Mouse (Mus musculus) kidney, postnatal 36 days (tissue): ENCODE data around the gene Fto.
A peak's percentile ranks its signal among the peaks of the same experiment; 100 is the strongest.

Experiments used
- DNase-seq, 2 experiments: peaks; one replicate each; pipeline ENCODE4 v3.0.0; 2021 to 2022; ENCODE audit warnings: mixed read lengths in 2 of 2

The Fto gene

DNA sequence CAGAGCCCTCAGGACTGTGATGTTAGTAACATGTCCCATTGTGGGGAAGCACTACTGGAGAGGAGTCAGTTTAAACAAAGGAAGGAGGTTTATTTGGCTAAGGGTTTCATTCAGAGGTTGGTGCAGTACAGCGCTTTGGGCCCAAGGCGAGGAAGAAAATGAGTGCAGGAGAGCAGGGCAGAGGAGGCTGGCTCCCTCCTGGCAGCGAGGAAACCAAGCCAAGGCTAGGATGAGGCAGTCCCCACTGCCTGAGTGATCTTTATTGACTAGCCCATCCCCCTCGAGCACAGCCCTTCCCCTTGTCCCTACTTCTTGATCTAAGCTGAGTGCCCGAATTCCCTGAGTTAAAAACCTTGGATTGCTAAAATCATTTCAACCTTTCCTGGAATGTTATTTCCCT, 189.5 kb downstream of the Fto start:
- no peak for DNase-seq

DNA sequence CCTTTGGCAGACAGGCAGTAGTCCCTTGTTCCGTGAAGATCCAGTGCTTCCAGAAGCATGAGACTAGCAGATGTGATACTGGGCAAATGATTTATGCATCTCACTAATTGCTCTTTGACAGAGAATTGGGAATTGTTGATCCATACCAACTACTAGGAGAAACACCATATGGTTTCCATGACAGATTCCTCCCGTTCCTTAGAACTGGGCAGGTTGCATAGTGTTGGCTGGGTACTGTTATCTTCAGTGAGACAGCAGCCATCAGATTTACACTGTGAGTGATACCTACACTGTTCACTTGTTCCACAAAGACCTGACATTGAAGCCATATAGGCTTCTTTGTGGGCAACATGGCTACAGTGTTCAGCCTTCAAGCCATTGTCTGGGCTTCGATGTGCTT, 191.0 kb downstream of the Fto start:
- no peak for DNase-seq

DNA sequence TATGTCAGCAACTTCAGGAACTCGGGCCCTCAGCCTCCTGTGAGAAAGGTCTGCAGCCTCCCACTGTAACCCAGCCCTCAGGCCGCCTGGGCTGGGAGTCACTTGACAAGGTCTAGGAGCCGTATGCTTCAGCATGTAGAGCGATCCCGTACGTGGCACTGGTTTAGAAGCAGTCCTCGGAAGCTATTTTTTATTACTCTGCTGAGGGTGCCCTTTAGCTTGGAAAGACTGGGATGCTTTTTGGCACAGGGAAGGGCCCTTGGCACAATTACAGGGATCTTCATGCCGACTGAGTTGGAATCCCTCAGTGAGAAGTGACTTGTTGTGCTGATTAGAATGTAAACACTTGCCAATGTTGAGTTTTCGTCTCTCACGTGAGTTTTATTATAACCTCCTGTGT, 191.6 kb downstream of the Fto start:
- DNase-seq: peak; percentile 35 to 60

DNA sequence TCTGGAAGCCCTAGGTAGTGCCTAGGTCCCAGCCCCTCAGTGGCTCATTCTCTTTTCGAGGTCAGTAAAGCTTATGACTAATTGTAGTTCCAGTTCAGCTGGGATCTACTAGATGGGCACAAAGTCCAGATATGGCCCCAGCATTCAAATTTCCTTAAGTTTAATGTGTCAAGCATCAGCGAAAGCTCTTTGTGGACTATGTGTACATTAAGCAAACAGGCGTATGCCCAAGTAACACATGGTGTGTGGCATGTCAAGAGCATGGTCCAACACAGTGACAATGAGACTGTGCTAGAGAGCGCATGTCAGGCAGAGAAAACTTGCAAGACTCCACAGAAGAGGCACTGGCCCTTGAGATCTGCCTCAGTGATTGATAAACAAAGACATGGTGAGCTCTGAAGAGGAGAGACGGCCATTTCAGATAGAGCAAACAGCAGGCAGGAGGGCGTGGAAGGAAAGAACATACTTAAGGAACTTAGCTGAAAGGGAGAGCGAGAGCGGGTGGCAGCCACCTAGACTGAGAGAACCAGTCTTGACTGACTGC, 192.2 kb downstream of the Fto start:
- DNase-seq: no peak

DNA sequence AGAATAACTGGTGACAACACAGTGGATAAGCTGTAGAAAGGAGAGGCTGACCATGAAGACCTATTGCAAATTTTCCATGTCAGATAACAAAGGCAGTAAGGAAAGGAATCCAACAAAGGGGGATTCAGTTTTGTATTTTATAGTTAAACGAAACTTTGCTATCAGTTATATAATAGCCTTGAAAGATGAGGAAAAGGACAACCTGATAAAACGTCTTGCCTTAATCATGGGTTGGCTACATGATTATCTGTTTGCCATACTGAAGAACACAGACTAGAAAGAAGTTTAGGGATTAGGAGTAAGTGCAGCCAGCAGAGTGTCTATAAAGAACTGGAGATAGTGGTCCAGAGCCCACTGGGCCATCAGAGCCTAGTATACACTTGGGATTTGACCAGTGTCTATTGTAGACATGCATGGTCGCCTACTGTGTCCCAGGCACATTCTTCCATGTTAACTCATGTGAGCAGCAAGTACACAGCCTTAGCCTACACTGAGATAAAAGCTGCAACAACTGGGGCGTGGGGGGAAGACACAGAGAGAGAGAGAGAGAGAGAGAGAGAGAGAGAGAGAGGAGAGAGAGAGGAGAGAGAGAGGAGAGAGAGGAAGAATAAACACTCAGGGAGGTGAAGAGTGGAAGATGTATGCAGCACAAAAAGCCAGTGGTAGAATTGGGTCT, 192.8 kb downstream of the Fto start:
- DNase-seq: no peak

DNA sequence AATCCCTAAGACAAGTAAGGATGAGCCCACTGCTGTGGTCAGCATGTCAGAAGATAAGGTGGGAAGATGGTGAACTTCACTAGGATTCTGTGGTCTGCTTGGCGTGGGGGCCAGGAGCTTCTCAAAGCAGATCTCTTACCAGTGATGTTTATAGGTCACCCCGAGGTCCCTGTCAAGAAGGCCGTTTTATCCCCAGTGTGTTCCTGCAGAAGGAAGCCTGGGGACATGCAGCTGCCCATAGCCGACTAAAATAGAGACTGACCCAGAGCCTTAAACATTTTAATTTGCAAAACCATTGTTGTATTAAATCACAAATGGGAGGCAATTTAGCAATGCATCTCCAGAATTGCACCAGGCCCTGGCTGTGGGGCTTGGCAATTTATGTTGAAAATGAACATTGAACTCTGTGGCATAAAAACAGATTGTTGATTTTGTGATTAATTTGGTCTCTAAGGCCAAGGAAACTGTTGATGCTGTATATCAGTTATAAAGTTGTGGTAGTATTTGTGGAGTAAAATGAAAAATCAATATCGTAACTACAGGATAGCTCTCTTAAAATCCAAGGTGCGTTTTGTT, 193.4 kb downstream of the Fto start:
- DNase-seq: no peak

DNA sequence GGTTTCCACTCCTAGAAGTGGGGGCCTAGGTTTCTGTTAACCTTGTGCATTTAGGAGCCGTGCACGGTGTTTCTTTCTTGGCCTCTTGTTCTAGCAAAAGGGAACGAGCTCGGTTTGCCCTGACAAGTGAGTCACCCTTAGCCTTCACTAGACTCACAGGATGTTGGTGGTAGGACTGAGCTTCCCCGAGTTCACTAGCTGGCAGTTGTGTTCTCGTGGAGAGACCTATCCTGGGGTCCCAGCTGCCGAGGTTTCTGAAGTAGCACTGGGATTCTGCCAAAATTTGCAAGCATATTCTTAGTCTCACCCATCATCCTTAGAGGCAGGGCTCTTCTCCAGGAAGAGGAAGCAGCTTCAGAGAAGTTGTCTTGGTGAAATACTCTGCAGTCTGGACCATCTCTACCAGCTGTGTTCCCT, 194.4 kb downstream of the Fto start:
- no peak for DNase-seq

DNA sequence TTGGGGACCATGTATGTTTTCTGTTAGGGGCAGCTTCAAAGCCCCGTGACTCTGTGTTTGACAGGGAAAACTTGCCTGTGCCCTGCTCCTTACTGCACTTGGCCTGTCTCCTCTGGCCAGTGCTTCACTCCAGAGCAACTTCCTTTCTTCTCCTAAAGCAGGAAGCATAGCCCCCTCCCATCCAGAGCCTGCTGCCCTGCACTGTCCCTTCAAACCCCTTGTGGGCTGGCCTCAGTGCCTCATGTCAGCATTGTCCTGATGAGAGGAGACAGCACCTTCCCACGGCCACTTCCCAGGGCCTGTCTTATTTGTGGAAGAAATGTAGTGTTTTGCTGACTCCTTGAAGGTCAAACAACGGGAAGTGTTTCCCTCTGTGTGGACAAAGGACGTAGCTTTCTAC, 195.0 kb downstream of the Fto start:
- DNase-seq: no peak

DNA sequence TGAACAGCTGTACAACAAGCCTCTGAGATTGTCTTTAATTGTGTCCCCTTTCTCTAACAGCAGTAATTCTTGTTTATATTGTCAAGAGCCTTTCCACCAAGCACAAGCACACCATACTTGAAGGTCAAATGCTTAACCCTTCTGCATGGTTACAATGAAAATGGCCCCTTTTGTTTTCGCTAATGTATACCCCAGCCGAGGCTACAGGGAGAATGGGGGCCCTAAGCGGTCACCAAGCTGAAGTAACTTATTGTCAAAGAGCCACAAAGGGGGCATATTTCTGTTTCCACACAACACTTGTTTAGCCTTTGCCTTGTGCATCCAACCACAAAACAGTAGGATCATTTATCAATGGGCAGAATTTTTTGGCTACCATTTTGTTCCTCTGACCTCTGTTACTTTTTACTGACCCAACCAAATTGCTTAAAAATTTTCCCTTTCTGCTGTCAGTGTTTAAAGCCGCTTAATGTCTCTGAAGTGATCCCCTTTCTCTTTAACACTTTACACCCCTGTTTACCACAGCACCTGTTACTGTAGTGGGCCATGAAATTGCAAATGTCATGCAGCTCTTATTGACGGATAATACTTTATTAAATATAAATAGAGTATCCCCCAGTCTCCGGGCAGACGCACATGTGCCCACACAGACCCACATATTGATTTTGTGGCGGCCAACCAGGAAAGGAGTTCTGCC, 196.0 kb downstream of the Fto start:
- DNase-seq: no peak

DNA sequence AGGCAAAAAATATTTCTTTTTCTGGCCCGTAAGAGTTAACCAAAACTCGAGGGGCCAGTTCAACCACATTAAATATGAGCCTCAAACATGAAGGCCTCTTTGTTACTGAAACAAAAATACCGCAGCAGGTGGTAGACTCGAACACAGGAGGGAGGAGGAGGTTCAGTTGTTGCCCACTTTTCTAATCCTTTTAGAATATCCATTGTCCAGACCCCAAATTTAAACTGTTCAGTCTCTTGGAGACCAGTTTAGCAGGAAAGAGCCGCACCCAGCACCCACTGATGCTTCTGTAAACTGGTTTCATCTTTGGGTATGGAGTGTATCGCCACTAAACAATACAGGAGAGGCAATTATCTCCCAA, 196.6 kb downstream of the Fto start:
- DNase-seq: no peak

DNA sequence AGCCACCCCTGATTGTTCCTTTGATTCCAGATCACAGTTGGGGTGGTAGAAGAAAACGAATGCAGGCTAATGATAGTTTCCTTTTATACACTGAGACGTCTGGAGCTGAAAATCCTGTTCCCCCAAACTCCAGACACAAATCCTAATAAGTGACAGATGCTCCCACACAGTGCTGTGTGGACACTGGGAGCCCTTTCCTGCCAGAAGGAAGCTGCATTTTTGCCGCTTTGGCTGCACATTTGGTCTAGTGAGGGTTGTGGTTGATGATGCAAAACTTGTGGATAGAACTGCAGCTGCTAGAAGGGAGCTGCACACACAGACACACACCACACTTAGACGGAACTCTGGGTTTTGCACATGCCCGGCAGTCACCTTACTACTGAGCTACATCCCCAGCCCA, 197.4 kb downstream of the Fto start:
- DNase-seq: no peak

DNA sequence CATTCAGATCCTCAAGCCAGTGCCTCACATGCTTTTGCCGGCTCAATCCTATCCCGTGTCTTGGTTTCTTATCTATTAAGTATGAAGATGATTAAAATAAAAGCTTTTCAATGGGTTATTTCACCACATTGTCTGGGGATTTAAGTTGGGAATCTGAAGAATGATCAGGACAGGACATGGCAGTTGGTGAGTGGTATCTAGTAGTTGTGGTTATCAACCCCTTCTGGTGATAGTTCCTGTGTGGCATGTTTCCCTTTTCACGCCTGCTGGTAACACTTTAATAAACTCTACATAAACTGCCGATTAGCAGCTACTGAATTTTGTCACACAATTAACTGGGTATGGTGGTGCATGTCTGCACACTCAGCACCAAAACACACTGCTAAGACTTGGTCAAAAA, 198.6 kb downstream of the Fto start:
- no peak for DNase-seq

DNA sequence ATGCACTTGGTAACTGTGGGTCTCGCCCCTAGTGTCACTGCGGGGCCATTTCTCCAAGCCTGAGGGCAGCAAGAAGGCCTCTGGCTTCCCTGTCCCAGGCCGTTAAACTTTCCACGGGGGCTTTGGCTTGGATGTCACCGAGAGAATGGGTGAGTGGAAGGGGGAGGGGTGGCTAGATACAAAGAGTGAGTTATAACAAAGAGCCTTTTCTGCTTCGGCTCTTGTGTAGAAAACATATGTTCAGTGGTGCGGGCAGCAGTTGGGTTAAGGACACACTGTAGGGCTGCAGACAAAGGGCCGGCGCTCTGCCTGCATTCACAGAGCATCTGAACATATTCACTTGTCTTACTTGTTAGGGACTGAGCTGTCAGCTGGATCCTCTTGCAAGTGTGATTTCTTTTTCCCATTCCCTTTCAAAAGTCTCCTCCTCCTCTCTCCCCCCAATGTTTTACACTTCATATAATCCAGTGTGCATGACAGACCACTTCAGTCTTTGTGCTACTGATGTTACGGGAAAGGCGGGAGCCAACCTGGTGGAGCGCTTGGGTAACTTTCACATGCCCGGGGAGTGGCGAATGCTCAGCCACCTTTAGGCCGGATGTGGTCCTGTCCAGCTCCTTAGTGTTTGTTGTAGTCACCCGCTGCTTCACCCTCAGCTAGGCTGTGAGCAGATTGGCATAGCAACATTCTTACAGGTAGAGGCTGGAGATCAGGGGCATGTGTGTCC, 201.6 kb downstream of the Fto start:
- DNase-seq: no peak

DNA sequence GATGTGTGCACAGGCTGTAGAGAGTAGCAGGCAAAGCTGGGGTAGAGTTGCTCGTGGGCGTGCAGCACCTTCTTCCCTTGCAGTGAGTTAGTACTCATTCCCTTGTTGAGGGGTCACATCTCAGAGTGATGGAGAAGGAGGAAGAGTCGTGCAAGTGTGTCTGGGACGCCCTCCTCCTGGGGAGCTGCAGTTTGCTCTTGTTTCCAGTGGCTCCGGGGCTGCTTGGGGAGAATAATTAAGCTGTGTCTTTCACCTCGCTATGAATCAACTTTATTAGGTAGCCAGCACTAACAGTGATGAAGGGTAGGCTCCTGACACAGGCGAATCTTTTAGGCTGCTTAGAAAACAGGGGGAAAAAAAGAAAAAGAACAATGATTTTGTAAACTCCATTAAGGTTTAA, 203.1 kb downstream of the Fto start:
- DNase-seq: no peak

DNA sequence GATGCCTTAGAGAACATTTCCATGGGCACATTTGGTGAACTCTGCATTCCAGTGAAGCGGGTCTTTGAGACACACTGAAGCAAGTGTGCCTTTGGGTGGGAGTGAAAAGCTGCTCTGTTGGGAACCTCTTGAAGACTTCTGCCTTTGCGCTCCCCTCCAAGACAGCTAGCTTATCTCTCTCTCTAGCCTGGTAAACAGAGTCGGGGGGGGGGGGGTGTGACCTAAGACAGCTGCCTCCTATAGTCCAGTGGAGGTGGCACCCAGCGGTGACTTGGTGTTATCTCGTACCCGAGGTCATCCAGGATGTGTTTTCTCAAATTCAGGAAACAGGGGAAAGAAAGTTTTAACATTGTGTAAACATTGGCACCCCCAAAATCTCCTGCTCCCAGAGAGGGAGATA, 204.8 kb downstream of the Fto start:
- no peak for DNase-seq

DNA sequence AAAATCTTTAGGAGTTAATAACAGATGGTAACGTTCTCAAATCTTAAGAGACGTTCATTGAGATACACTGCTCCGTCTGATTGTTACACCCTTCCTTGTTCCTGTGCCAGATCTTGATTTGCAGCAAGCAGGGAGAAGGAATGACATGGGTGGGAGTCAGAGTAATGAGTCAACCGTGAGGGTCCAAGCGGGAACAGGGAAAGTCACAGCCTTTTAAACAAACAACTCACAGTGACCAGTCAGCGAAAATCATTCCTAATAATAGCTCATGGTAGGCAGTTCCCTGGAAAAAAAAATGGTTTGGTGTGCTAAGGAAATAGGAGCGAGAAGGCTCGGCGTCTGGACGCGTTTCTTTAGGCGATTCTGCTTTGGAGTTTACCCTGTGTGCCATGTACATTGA, 208.9 kb downstream of the Fto start:
- DNase-seq: no peak

DNA sequence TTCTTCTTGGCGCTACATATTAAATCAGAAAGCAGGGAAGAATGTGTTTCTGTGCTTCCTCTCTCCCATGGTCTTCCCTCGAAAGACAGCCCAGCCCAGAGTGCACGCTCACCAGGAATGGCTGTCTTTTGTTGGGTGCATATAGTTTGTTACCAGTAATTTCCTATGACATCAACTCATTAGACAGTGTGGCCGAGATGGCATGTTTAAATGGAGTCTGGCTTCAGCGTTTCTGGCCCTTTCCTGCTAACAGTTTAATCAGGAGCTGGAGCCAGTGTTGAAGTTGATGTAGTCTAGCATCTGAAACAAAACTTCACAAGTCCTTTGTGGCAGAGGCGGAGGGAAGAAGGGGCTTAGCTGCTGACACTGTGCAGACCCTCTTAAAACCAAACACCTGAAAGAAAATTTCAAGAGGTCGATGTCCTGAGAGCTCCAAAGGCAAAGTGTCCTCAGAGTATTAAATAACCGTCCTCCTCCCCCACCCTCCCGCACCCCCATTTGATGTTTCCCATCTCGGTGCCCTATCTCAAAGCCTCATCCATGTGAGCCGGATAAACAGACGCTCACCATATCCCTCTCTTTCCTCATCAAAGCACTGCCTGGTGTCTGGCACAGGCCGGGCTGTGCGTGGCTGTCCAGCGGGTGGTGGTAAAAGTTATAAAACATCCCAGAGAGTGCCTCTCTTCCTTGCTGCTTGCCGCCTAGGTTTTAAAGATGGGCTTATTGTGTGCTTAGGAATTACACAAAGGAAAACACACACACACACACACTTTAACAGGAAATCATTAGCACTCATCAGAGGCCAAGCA, 210.9 kb downstream of the Fto start:
- no peak for DNase-seq

DNA sequence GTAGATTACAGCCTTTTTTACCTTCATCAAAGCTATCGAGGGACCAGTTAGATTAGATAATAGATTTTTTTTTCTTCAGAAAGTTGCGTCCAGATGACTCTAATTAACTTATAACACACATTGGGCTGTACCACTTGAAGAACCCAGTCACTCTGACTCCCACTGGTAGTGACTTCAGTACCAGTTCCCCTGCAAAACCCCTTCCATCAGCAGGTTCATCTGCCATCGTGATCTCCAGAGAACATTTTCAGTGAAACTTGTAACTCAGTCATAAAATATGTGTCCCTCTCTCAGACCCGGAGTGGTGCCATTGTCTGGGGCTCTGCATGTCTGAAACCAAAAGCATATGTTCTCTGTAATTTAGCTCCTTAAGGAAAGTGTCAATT, 211.5 kb downstream of the Fto start:
- DNase-seq: no peak

DNA sequence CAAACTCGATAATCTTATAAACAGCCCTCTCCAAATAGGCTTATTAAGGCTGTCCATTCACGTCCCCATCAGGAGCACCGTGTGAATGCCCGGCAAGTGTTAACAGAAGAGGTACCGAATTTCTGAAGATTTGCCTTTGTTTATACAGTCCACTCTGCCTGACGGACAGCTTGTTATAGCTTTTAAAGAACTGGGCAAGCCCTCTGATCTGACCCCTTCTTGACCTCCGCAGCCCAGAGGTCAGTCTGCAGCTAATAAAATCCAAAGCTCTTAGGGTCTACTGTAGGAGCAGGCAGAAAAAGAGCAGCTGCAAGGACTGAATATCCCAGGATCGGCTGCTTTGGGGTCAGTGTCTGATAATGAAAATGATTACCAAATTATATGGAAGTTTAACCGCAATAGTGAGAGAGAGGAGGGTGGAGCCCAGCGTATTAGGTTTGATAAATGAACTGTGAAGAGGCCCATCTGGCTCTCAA, 212.1 kb downstream of the Fto start:
- DNase-seq: no peak

DNA sequence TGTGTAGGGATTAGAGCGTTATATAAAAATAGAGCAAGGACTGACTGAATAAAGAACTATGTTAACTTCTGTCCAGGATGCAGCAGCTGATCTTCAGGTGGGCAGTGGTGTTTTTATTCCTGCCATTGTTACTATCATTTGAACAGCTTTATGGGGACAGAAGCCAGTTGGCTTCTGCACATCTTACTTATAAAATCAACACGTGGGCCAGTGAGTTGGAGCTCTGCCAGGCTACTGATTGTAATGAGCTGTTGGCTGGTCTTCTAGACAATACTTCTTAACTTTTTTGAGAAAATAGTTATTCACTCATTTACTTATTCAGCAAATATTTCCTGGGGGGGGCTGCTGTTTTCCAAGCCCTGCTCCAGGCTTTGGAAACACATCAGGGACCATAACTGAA, 215.6 kb downstream of the Fto start:
- DNase-seq: peak; percentile 57 to 68

DNA sequence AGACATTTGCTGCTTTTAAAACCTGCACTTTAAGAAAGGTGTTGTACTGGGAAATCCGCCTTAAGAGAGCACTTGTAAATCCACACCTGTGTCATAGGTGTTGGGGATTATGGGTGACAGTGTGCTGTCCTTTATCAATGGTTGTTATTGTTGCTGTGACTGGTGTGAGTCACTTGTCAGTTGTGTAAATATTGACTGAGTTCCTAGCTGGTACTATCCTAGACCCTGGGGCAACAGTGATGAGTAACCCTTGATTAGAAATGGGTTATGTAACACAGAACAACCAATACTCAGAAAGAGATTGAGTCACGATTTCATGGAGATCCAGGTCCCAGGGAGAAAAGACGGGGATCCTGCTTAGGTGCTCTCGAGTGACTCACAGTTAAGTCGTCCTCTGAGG, 216.4 kb downstream of the Fto start:
- DNase-seq: no peak

DNA sequence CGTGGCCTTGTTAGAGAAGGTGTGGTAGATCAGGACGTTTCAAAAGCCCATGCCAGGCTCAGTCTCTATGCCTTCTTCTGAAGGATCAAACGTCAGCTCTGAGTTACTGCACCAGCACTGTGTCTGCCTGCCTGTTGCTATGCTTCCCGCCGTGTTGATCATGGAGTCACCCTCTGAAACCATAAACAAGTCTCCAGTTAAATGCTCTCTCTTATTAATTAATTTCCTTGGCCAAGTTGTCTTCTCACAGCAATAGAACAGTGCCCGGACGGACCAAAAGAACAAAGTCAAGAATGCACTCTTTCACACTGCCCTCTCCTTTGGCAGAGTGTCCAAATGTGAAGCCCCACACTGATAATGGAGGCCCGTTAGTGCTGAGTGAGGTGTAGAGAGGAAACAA, 217.3 kb downstream of the Fto start:
- DNase-seq: peak in 1 of 2 experiments; percentile 38

DNA sequence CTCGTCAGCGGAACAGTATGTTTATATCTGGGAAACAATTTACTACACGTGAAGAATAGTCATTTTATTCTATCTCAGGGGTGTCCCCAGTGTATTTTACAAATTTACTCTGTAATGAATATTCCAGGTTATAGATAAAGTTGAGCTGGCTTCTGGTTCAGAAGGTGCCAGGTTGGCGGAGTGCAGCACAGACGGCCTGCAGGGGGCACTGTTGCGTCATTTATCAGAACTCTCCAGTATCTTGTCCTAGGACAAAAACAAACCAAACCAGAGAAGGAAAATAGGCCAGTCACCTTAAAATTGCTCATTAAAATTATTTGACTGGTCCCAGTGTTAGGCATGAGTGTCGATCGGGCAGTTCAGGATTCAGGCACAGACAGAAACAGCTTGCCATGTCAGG, 218.6 kb downstream of the Fto start:
- peak; percentile 75 to 94 for DNase-seq
